Mouse (Mus musculus): Measurements from ENCODE around the gene Mipep.

DNA sequence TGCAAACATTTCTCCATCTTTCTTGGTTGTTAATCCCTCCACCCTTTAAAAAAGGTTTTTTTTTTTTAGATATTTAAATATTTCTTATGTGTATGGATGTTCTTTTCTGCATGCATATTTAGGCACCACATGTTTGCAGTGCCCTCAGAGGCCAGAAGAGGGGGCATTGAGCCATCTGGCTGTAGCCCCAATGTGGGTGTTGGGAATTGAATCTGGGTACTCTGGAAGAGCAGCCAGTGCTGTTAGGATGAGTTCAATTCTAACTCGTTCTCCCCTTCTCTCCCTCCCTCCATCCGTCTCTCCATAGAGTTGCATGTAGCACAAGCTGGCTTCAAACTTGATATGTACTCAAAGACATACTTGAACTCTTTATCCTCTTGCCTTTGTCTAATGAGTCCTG lies 10.9 kb upstream of the Mipep start:
- no peak for TF ChIP-seq CTCF (IDR thresholded peaks at IDR 0.05; ENCODE audit: insufficient read depth, low read depth, low read length)
- TF ChIP-seq POLR2A (IDR thresholded peaks at IDR 0.05; ENCODE audit: insufficient read depth, low read depth, low read length), result no peak
